ENCODE assay signal across 24 mouse cellular contexts in the genomic region with DNA sequence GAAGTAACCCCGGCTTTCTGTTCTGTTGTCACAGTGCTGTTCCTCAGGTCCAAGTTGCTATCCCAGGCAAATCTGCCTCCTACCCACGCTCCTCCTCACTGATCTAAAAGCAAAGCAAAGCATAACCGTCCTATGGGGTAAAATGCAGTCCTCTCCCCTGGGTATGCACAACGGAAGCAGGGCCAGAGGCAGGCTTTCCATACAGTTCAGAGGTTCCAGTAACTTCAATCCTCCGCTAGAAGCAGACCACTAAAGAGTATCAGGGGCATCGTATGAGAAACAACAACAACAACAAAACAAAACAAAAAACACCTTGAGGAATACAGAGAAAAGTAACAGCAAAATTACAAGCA.
DNase-seq lines count a peak whose midpoint lies in the region; TF ChIP-seq lines count a peak whose summit lies in the region.
"Had no signal": no experiment of that assay in that cellular context is flagged by ENCODE, and none has a peak within 500 bp of the region (broad histone marks: within the 10 kb centered on the region; RNA-seq: fewer than 3 reads in every experiment).

No protein-coding gene starts in this region.

- no peak overlapping the region for H3K4me3 ChIP-seq in heart, embryonic 10.5 days
- H3K4me3 ChIP-seq in spleen, adult 2 months (ENCODE audit: extremely low read depth, insufficient read depth, insufficient read length): no peak overlapping the region
- no peak overlapping the region for H3K4me3 ChIP-seq in small intestine, adult 2 months (ENCODE audit: low read depth, low read length)
- H3K4me3 ChIP-seq: embryonic facial prominence, embryonic 12.5 days; embryonic facial prominence, embryonic 15.5 days; forebrain, embryonic 15.5 days; hindbrain, embryonic 10.5 days; hindbrain, embryonic 13.5 days had no signal

- no peaks in the 10 kb centered on the region for H3K9me3 ChIP-seq in heart, embryonic 10.5 days
- H3K9me3 ChIP-seq: embryonic facial prominence, embryonic 12.5 days; embryonic facial prominence, embryonic 15.5 days; forebrain, embryonic 15.5 days; G1E; hindbrain, embryonic 10.5 days; hindbrain, embryonic 13.5 days had no signal

- H3K27me3 ChIP-seq in heart, embryonic 10.5 days (ENCODE audit: insufficient read depth, poor library complexity, severe bottlenecking): no peaks in the 10 kb centered on the region
- H3K27me3 ChIP-seq in spleen, adult 2 months (ENCODE audit: control insufficient read depth, insufficient read depth, low read length): no peaks in the 10 kb centered on the region
- H3K27me3 ChIP-seq in small intestine, adult 2 months (ENCODE audit: control insufficient read depth, insufficient read depth, low read length): no peaks in the 10 kb centered on the region
- H3K27me3 ChIP-seq: CH12.LX; embryonic facial prominence, embryonic 12.5 days; embryonic facial prominence, embryonic 15.5 days; forebrain, embryonic 15.5 days; hindbrain, embryonic 13.5 days; Patski had no signal

- no peak for DNase-seq in heart, embryonic 10.5 days (ENCODE audit: low spot score)
- DNase-seq in heart, adult 18-20 months: no peak
- DNase-seq in spleen, adult 2 months (ENCODE audit: low read depth in 1 of 2, low spot score in 2 of 2): no peak
- no peak for DNase-seq in spleen, postnatal 14 days (ENCODE audit: low spot score in 2 of 2)
- peak; percentile 63 for DNase-seq in induced T-regulatory cell, adult 2 months (ENCODE audit: low read depth)
- DNase-seq in frontal cortex, postnatal 25 days (ENCODE audit: low spot score in 2 of 2): no peak
- no peak for DNase-seq in testis, postnatal 14 days (ENCODE audit: low spot score)
- DNase-seq: adrenal gland, postnatal 10 days; adrenal gland, postnatal 36 days; cerebellum, adult 11 months; cerebellum, adult 2 months; cerebellum, adult 9-11 months; cerebellum, postnatal 25 days; gastrocnemius, postnatal 10 days; heart, postnatal 36 days had no signal

- no peak for TF ChIP-seq POLR2A in spleen, adult 2 months (IDR thresholded peaks at IDR 0.05; ENCODE audit: low read depth, low read length)
- no peak for TF ChIP-seq POLR2A in small intestine, adult 2 months (IDR thresholded peaks at IDR 0.05; ENCODE audit: low read depth, low read length)

- H3K27ac ChIP-seq in heart, embryonic 10.5 days: 0 out of 2 replicates have a peak overlapping the region, but pooled peaks have one; percentile 24
- peak overlapping the region; percentile 98 for H3K27ac ChIP-seq in spleen, adult 2 months (ENCODE audit: insufficient read depth, low read length)
- peak overlapping the region; percentile 4; the same call in 1 of the 2 replicates for H3K27ac ChIP-seq in small intestine, adult 2 months (ENCODE audit: insufficient read depth, low read depth, low read length)
- H3K27ac ChIP-seq: embryonic facial prominence, embryonic 12.5 days; embryonic facial prominence, embryonic 15.5 days; forebrain, embryonic 15.5 days; hindbrain, embryonic 10.5 days; hindbrain, embryonic 13.5 days had no signal

- TF ChIP-seq CTCF in spleen, adult 2 months (IDR thresholded peaks at IDR 0.05; ENCODE audit: extremely low read depth, insufficient read depth, insufficient read length, insufficient replicate concordance): no peak
- no peak for TF ChIP-seq CTCF in small intestine, adult 2 months (IDR thresholded peaks at IDR 0.05; ENCODE audit: extremely low read depth, insufficient read length, insufficient replicate concordance, low read depth, low read length)

- H3K36me3 ChIP-seq in heart, embryonic 10.5 days: no peaks in the 10 kb centered on the region
- peaks cover 2% of the 10 kb centered on the region; the same call in 1 of the 2 replicates for H3K36me3 ChIP-seq in spleen, adult 2 months (ENCODE audit: control insufficient read depth, insufficient read depth, low read length)
- no peaks in the 10 kb centered on the region for H3K36me3 ChIP-seq in small intestine, adult 2 months (ENCODE audit: control insufficient read depth, insufficient read depth, low read length)
- H3K36me3 ChIP-seq: embryonic facial prominence, embryonic 12.5 days; embryonic facial prominence, embryonic 15.5 days; forebrain, embryonic 15.5 days; hindbrain, embryonic 10.5 days; hindbrain, embryonic 13.5 days had no signal

- H3K4me1 ChIP-seq in heart, embryonic 10.5 days: peaks cover 19% of the 10 kb centered on the region
- peaks cover 61% of the 10 kb centered on the region for H3K4me1 ChIP-seq in spleen, adult 2 months (ENCODE audit: control insufficient read depth, insufficient read depth, insufficient read length)
- H3K4me1 ChIP-seq in small intestine, adult 2 months (ENCODE audit: control insufficient read depth, insufficient read depth, insufficient read length, low read length): peaks cover 3% of the 10 kb centered on the region; the same call in 1 of the 2 replicates
- H3K4me1 ChIP-seq: hindbrain, embryonic 10.5 days had no signal

- 88% methylated on average over 6 of the region's 6 CpGs for WGBS in heart, embryonic 10.5 days
- 36% methylated on average over 6 of the region's 6 CpGs for WGBS in spleen, adult 2 months
- 89% methylated on average over 6 of the region's 6 CpGs for whole genome bisulfite sequencing in small intestine, adult 2 months

Comparison
In these comparisons a context has a peak if more than half of its experiments do, and no peak if none do; other contexts are left out.
1. H3K27ac ChIP-seq: peak in every context shown above with its lines; median percentile 98 in spleen, adult 2 months; 24 in heart, embryonic 10.5 days; 4 in small intestine, adult 2 months.